Mouse (Mus musculus): ENCODE results near the gene Zfp217. TPM values are rescaled to one million over a fixed set of nuclear protein-coding genes. Genes with fewer than 3 reads are reported as not detected.

Zfp217 gene
- polyA plus RNA-seq, 1 experiment from 2014 or later = 5.7 TPM

DNA sequence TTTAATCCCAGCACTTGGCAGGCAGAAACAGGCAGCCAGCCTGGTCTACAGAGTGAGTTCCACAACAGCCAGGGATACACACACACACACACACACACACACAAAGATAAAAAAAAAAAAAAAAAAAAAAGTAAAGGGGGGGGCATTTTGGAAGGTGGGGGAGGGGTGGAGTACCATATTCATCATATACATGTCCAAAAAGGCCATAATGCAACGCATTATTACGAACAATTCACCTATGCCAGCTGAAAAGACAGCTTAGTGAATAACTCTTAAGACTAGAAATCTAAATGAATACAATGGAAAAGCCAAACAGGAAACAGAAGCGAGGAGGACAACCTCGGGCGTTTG lies 6.8 kb upstream of the Zfp217 start:
- ATAC-seq (ENCODE audit: low read depth) = no peak
- peak overlapping the region; percentile 86 for H3K9ac ChIP-seq (ENCODE audit: low read depth, low read length)
- no peaks in the 10 kb centered on the region for H3K27me3 ChIP-seq (ENCODE audit: control insufficient read depth, insufficient read depth, low read depth, low read length)
- WGBS (ENCODE audit: insufficient replicate concordance) = 2% methylated on average over 5 of the region's 5 CpGs
- no peaks in the 10 kb centered on the region for H3K36me3 ChIP-seq (ENCODE audit: control insufficient read depth, insufficient read depth)
- H3K4me1 ChIP-seq (ENCODE audit: control insufficient read depth, low read depth, low read length) = peaks cover 57% of the 10 kb centered on the region
- H3K27ac ChIP-seq (ENCODE audit: low read length) = peak overlapping the region; percentile 96
- peak overlapping the region; percentile 81 for H3K4me2 ChIP-seq (ENCODE audit: low read depth, low read length)
- no peaks in the 10 kb centered on the region for H3K9me3 ChIP-seq (replicated peaks; ENCODE audit: control insufficient read depth, low read length)
- peak overlapping the region; percentile 71 for H3K4me3 ChIP-seq (ENCODE audit: low read depth, low read length)

DNA sequence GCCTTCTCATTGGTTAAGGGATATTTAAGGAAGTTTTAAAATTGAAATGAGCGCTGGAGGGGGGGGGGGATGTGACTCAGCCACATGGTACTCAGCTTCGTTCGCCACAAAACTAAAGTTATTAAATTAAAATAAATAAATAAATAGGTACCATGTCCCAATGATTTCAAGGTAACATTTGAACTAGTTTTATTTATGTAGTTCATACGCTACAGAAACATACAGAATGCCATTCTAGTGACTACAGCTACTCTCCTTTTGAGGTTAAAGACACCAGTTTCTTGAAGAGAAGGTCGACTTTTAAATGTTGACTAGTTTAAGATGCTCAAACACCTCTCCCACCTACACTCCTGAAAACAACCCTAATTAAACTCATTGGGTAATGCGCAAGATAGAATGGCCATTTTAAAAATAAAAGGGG lies 6.4 kb upstream of the Zfp217 start:
- Histone ChIP-seq H3K36me3 (ENCODE audit: control insufficient read depth, insufficient read depth) (no peaks in the 10 kb centered on the region), H3K9ac (ENCODE audit: low read depth, low read length) (peak overlapping the region; percentile 86), H3K4me3 (ENCODE audit: low read depth, low read length) (peak overlapping the region; percentile 71), H3K27me3 (ENCODE audit: control insufficient read depth, insufficient read depth, low read depth, low read length) (no peaks in the 10 kb centered on the region), H3K4me2 (ENCODE audit: low read depth, low read length) (peak overlapping the region; percentile 81), H3K4me1 (ENCODE audit: control insufficient read depth, low read depth, low read length) (peaks cover 57% of the 10 kb centered on the region), H3K27ac (ENCODE audit: low read length) (peak overlapping the region; percentile 96), H3K9me3 (replicated peaks; ENCODE audit: control insufficient read depth, low read length) (no peaks in the 10 kb centered on the region)
- WGBS (ENCODE audit: insufficient replicate concordance) = 10% methylated on average over 6 of the region's 6 CpGs
- no peak for ATAC-seq (ENCODE audit: low read depth)

DNA sequence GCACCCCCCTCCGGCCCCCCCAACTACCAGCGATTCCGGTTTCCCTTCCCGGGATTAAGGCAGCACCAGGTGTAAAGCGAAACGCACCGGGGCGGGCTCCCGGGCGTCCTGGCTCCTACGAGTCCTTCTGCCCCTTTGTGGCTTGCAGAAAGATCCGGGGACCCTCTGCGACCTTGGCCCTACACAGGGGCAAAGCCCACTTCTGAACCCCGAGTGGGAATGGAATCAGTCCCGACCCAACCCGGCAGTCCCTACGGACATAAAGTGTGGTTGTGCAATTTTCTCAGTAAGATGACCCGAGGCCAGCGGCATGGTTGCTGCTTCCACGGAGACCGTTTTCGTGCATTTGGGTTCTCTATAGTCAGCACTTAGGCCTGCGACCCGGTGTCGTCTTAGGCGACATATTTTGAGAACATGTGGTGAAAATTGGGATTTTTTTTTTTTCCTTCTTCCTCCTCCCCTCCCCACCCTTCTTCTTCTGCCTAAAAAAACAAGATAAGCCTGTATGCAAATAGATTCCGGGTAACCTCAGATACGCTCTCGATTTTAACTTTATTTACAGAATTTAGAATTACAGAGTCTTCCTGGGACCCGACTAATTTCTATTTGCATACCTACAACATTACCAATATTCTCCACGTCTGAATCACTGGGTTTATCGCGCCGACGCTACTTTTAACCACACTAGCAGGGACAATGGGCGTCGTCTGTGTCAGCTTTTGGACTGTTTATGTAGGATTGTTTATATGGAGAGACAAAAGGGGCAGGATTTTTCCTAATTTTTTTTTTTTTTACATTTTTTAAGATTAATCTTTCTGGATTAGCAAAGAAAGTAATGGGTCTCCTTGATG lies 5.7 kb upstream of the Zfp217 start:
- ATAC-seq (ENCODE audit: low read depth) = peak; percentile 19; the same call in 1 of the 2 replicates
- H3K9me3 ChIP-seq (replicated peaks; ENCODE audit: control insufficient read depth, low read length) = no peaks in the 10 kb centered on the region
- WGBS (ENCODE audit: insufficient replicate concordance) = under 1% methylated on average over 37 of the region's 37 CpGs

DNA sequence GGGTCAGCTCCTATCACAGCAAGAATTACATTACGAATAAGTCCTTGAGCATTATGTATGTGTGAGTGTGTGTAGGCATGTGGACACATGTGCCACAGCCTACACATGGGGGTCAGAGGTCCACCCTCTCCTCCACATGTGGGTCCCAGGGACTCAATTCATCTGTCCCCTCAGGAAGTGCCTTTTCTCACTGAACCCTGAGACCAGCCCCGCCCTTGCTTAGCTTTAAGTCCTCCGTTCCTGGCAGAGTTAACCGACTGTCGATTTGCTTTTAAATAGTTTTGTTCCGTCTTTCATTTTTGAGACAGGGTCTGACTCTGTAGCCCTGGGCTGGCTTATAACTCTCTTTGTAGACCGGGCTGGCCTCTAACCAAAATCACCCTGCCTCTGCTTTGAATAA lies 5.0 kb upstream of the Zfp217 start:
- 12% methylated on average over 7 of the region's 7 CpGs for WGBS (ENCODE audit: insufficient replicate concordance)
- 0 out of 2 replicates have a peak, but pooled peaks have one; percentile 11 for ATAC-seq (ENCODE audit: low read depth)
- H3K27me3 ChIP-seq (ENCODE audit: control insufficient read depth, insufficient read depth, low read depth, low read length) = no peaks in the 10 kb centered on the region

More for the DNA sequence above, 5.7 kb upstream of the Zfp217 start:
- H3K4me3 ChIP-seq (ENCODE audit: low read depth, low read length) = peak overlapping the region; percentile 71
- H3K9ac ChIP-seq (ENCODE audit: low read depth, low read length) = peak overlapping the region; percentile 86
- H3K27ac ChIP-seq (ENCODE audit: low read length) = peak overlapping the region; percentile 96
- peak overlapping the region; percentile 81 for H3K4me2 ChIP-seq (ENCODE audit: low read depth, low read length)
- H3K36me3 ChIP-seq (ENCODE audit: control insufficient read depth, insufficient read depth) = no peaks in the 10 kb centered on the region
- peaks cover 57% of the 10 kb centered on the region for H3K4me1 ChIP-seq (ENCODE audit: control insufficient read depth, low read depth, low read length)
- no peaks in the 10 kb centered on the region for H3K27me3 ChIP-seq (ENCODE audit: control insufficient read depth, insufficient read depth, low read depth, low read length)

DNA sequence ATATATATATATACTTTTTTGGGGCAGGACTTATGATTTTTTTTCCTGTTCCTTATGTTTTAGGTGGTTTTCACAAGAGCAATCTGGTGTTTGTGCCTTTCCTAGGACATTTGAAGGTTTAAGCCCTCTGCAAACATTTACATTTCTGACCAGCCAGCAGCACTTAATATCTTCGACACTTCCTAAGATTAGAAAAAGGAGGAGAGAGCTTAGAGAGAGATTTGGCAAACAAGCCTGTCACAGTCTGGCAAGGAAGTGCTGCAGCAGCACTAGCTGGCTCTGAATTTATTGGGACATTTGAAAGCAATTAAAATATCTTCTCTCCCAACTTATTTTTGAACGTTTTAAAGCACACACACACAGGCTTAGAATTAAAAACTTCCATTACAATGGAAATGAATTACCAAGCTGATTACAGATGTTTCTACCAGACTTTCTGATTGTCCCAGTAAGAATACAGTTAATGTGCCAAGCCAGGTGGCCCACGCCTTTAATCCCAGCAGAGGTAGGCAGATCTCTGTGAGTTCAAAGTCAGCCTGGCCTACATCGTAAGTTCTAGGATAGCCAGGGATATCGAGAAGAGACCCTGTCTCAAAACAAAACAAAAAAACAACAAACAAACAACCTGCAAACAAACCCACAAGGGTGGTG lies 4.3 kb upstream of the Zfp217 start:
- ATAC-seq (ENCODE audit: low read depth) = no peak
- no peaks in the 10 kb centered on the region for H3K36me3 ChIP-seq (ENCODE audit: control insufficient read depth, insufficient read depth)
- peak overlapping the region; percentile 81 for H3K4me2 ChIP-seq (ENCODE audit: low read depth, low read length)
- peak overlapping the region; percentile 40 for H3K9ac ChIP-seq (ENCODE audit: low read depth, low read length)
- WGBS (ENCODE audit: insufficient replicate concordance) = 42% methylated on average over 5 of the region's 5 CpGs
- H3K27me3 ChIP-seq (ENCODE audit: control insufficient read depth, insufficient read depth, low read depth, low read length) = no peaks in the 10 kb centered on the region
- peak overlapping the region; percentile 96 for H3K27ac ChIP-seq (ENCODE audit: low read length)
- no peaks in the 10 kb centered on the region for H3K9me3 ChIP-seq (replicated peaks; ENCODE audit: control insufficient read depth, low read length)
- peaks cover 55% of the 10 kb centered on the region for H3K4me1 ChIP-seq (ENCODE audit: control insufficient read depth, low read depth, low read length)
- no peak overlapping the region for H3K4me3 ChIP-seq (ENCODE audit: low read depth, low read length)

More for the DNA sequence above, 5.0 kb upstream of the Zfp217 start:
- Histone ChIP-seq H3K4me2 (ENCODE audit: low read depth, low read length) (peak overlapping the region; percentile 81), H3K27ac (ENCODE audit: low read length) (peak overlapping the region; percentile 96), H3K36me3 (ENCODE audit: control insufficient read depth, insufficient read depth) (no peaks in the 10 kb centered on the region), H3K4me1 (ENCODE audit: control insufficient read depth, low read depth, low read length) (peaks cover 59% of the 10 kb centered on the region), H3K4me3 (ENCODE audit: low read depth, low read length) (peak overlapping the region; percentile 71), H3K9me3 (replicated peaks; ENCODE audit: control insufficient read depth, low read length) (no peaks in the 10 kb centered on the region), H3K9ac (ENCODE audit: low read depth, low read length) (peak overlapping the region; percentile 86)

DNA sequence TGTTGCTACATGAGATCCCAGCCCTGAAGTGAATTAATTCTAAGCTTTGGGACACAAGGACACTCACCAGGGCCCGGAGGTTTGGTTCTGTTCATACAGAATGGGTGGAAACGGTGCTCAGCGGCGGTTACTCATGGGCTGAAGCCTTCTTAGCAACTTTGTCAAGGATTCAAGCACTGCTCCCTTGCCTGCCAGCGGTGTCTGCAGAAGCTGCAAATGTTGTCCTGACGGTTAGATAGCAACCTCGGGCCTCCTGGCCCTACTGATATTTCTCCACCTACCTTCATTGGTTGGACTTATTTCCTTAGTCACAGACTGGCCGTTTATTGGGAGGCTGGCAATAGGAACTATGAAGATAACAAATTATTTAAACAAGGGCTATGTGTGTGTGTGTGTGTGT lies 3.6 kb upstream of the Zfp217 start:
- Histone ChIP-seq H3K4me2 (ENCODE audit: low read depth, low read length) (peak overlapping the region; percentile 53), H3K9ac (ENCODE audit: low read depth, low read length) (peak overlapping the region; percentile 70), H3K27me3 (ENCODE audit: control insufficient read depth, insufficient read depth, low read depth, low read length) (no peaks in the 10 kb centered on the region), H3K36me3 (ENCODE audit: control insufficient read depth, insufficient read depth) (no peaks in the 10 kb centered on the region), H3K4me1 (ENCODE audit: control insufficient read depth, low read depth, low read length) (peaks cover 53% of the 10 kb centered on the region), H3K9me3 (replicated peaks; ENCODE audit: control insufficient read depth, low read length) (no peaks in the 10 kb centered on the region), H3K27ac (ENCODE audit: low read length) (peak overlapping the region; percentile 96), H3K4me3 (ENCODE audit: low read depth, low read length) (peak overlapping the region; percentile 67)
- ATAC-seq (ENCODE audit: low read depth) = peak; percentile 81
- WGBS (ENCODE audit: insufficient replicate concordance) = 19% methylated on average over 8 of the region's 8 CpGs

DNA sequence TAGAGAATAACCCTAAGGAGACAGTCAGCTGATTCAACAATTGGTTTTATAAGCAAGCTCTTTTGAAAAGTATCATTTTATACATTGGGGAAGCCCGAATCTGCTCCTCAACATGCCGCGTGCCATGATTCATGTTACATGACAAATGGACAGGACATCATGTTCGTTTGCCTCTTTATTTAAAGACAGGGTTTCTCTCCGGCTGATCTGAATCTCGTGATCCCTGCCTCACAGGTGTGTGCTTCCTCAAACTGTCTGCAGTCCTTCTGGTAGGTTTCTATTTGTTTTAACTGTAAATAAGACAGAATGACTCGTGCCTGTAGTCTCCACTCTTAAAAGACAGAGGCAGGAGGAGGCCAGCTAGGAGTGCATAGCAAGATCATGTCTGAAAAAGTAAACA lies 925 bp upstream of the Zfp217 start:
- Histone ChIP-seq H3K27ac (ENCODE audit: low read length) (peak overlapping the region; percentile 59), H3K9me3 (replicated peaks; ENCODE audit: control insufficient read depth, low read length) (no peaks in the 10 kb centered on the region), H3K4me3 (ENCODE audit: low read depth, low read length) (peak overlapping the region; percentile 67), H3K4me1 (ENCODE audit: control insufficient read depth, low read depth, low read length) (peaks cover 54% of the 10 kb centered on the region), H3K4me2 (ENCODE audit: low read depth, low read length) (peak overlapping the region; percentile 53), H3K27me3 (ENCODE audit: control insufficient read depth, insufficient read depth, low read depth, low read length) (no peaks in the 10 kb centered on the region), H3K36me3 (ENCODE audit: control insufficient read depth, insufficient read depth) (no peaks in the 10 kb centered on the region; the same call in 1 of the 2 replicates), H3K9ac (ENCODE audit: low read depth, low read length) (peak overlapping the region; percentile 48)
- ATAC-seq (ENCODE audit: low read depth) = no peak
- WGBS (ENCODE audit: insufficient replicate concordance) = 45% methylated on average over 7 of the region's 7 CpGs

DNA sequence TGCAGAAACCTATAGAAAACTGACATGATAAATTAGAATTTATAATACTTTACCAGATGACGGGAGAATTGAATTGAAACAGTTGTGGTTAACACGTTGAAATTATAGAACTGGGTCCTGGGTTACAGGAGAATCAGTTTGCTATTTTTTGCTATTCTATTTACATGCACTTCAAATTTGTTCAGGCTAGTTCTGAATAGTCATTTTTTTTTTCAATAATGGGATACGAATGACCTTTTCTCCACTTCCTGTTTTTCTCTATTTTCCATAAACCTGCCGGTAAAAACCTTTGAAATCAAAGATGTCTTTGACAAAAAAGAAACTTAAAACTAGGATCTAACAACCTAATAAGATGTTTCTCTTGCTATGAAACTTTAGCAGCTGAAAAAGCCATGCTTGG lies 733 bp downstream of the Zfp217 start:
- Histone ChIP-seq H3K9me3 (replicated peaks; ENCODE audit: control insufficient read depth, low read length) (no peaks in the 10 kb centered on the region), H3K27ac (ENCODE audit: low read length) (peak overlapping the region; percentile 59), H3K4me2 (ENCODE audit: low read depth, low read length) (peak overlapping the region; percentile 53), H3K4me3 (ENCODE audit: low read depth, low read length) (peak overlapping the region; percentile 67), H3K9ac (ENCODE audit: low read depth, low read length) (peak overlapping the region; percentile 48; the same call in 1 of the 2 replicates), H3K27me3 (ENCODE audit: control insufficient read depth, insufficient read depth, low read depth, low read length) (no peaks in the 10 kb centered on the region), H3K4me1 (ENCODE audit: control insufficient read depth, low read depth, low read length) (peaks cover 45% of the 10 kb centered on the region), H3K36me3 (ENCODE audit: control insufficient read depth, insufficient read depth) (peaks cover 3% of the 10 kb centered on the region; the same call in 1 of the 2 replicates)
- ATAC-seq (ENCODE audit: low read depth) = no peak
- 35% methylated on average over 4 of the region's 4 CpGs for WGBS (ENCODE audit: insufficient replicate concordance)

DNA sequence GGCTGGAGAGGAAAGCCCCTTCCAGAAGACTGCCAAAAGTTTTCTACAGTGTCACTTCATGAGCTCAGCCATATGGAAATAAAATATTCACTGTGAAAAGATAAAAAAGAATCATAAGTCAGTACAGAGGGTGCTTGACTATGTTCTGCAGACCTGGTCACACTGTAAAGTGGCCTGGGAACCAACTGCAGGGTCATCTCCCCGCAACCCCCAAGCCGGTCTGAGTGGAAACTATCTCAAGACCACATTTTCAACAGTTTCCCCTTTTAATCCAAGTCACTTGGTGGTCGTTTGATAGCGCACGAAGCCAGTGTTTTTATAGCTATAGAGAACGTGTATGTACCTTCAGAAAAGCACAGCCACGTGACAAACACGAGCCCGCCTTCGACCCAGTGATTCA lies 3.6 kb downstream of the Zfp217 start:
- Histone ChIP-seq H3K27ac (ENCODE audit: low read length) (no peak overlapping the region), H3K27me3 (ENCODE audit: control insufficient read depth, insufficient read depth, low read depth, low read length) (no peaks in the 10 kb centered on the region), H3K4me2 (ENCODE audit: low read depth, low read length) (no peak overlapping the region), H3K4me3 (ENCODE audit: low read depth, low read length) (no peak overlapping the region), H3K9me3 (replicated peaks; ENCODE audit: control insufficient read depth, low read length) (no peaks in the 10 kb centered on the region), H3K9ac (ENCODE audit: low read depth, low read length) (no peak overlapping the region), H3K36me3 (ENCODE audit: control insufficient read depth, insufficient read depth) (peaks cover 3% of the 10 kb centered on the region; the same call in 1 of the 2 replicates), H3K4me1 (ENCODE audit: control insufficient read depth, low read depth, low read length) (peaks cover 30% of the 10 kb centered on the region)
- no peak for ATAC-seq (ENCODE audit: low read depth)
- WGBS (ENCODE audit: insufficient replicate concordance) = 39% methylated on average over 10 of the region's 10 CpGs
